Mouse (Mus musculus): ENCODE data around the gene Pgf. TPM values are rescaled to one million over a fixed set of nuclear protein-coding genes. Genes with fewer than 3 reads are reported as not detected.

Pgf gene
- polyA plus RNA-seq, 1 experiment from 2014 or later: 16.9 TPM

Other genes with a start within 250 kb of the Pgf start
- gene Fcf1, start 206.9 kb downstream of the Pgf start, polyA plus RNA-seq (2015; fragmentation: Nextera tagmentation; extraction: Ambion mirVana): 135 and 144 TPM in 2 replicates
- gene Arel1, start 206.9 kb downstream of the Pgf start, polyA plus RNA-seq (2015; fragmentation: Nextera tagmentation; extraction: Ambion mirVana): 13.5 and 14.5 TPM in 2 replicates
- gene Ylpm1, start 181.5 kb downstream of the Pgf start, polyA plus RNA-seq (2015; fragmentation: Nextera tagmentation; extraction: Ambion mirVana): 26.4 and 29.5 TPM in 2 replicates
- 3.7 and 4.9 TPM in 2 replicates for gene Prox2, start 67.0 kb downstream of the Pgf start, polyA plus RNA-seq (2015; fragmentation: Nextera tagmentation; extraction: Ambion mirVana)
- 153 TPM in 2 replicates for gene Dlst, start 67.0 kb downstream of the Pgf start, polyA plus RNA-seq (2015; fragmentation: Nextera tagmentation; extraction: Ambion mirVana)
- gene Rps6kl1, start 26.5 kb downstream of the Pgf start, polyA plus RNA-seq (2015; fragmentation: Nextera tagmentation; extraction: Ambion mirVana): 0.86 and 1.1 TPM in 2 replicates
- 108 and 110 TPM in 2 replicates for gene Eif2b2, start 41.7 kb upstream of the Pgf start, polyA plus RNA-seq (2015; fragmentation: Nextera tagmentation; extraction: Ambion mirVana)
- gene Mlh3, start 92.8 kb upstream of the Pgf start, polyA plus RNA-seq (2015; fragmentation: Nextera tagmentation; extraction: Ambion mirVana): 9.7 and 10.9 TPM in 2 replicates
- gene Acyp1, start 110.6 kb upstream of the Pgf start, polyA plus RNA-seq (2015; fragmentation: Nextera tagmentation; extraction: Ambion mirVana): 57.4 and 57.5 TPM in 2 replicates
- gene Zc2hc1c, start 110.8 kb upstream of the Pgf start, polyA plus RNA-seq (2015; fragmentation: Nextera tagmentation; extraction: Ambion mirVana): 4.1 and 4.4 TPM in 2 replicates
- 20.7 and 23.9 TPM in 2 replicates for gene Nek9, start 161.6 kb upstream of the Pgf start, polyA plus RNA-seq (2015; fragmentation: Nextera tagmentation; extraction: Ambion mirVana)
- 347 and 350 TPM in 2 replicates for gene Tmed10, start 197.1 kb upstream of the Pgf start, polyA plus RNA-seq (2015; fragmentation: Nextera tagmentation; extraction: Ambion mirVana)